Mouse (Mus musculus) adrenal gland, adult 18-20 months (tissue): ENCODE measurements at regions not wholly inside any gene's neighbourhood (a gene's known extent, or its start where the extent isn't known, plus 50 kb on each side); places are given as distances from the start of the nearest gene placed in this dataset.

Experiments used
- DNase-seq, 2 experiments: peaks; one replicate each; pipeline ENCODE4 v3.0.0; 2021 to 2022; ENCODE audit warnings: low spot score in 2 of 2

- DNase-seq = no peak
Observed at GRCm38 (mm10) chr2:159986719-159987118, 347.2 kb downstream of the Gm826 start.

- no peak for DNase-seq
Observed at GRCm38 (mm10) chr2:159981694-159982093, 352.3 kb downstream of the Gm826 start.

- no peak for DNase-seq
Observed at GRCm38 (mm10) chr2:159950369-159950768, 383.6 kb downstream of the Gm826 start.

DNA sequence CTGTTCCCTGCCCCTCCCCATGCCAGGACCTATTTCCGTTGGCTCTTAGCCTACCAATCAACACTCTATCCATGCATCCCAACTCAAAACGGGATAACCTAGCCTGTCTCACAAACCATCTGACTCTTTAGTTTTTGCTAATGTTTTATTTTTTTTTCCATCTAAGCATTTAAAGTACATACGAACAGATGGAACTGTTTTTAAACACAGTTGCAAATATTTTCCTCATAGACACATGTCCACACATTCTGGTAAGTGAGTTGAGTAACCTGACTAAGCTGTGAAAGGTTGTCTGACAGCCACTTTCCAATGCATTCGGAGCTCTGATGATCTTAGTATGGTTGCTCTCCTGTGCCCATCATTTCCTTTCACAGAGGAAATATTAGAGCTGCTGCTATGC, 384.9 kb downstream of the Gm826 start:
- DNase-seq = no peak

GRCm38 (mm10) chr2:159930744-159931143, 403.2 kb downstream of the Gm826 start:
- no peak for DNase-seq

DNA sequence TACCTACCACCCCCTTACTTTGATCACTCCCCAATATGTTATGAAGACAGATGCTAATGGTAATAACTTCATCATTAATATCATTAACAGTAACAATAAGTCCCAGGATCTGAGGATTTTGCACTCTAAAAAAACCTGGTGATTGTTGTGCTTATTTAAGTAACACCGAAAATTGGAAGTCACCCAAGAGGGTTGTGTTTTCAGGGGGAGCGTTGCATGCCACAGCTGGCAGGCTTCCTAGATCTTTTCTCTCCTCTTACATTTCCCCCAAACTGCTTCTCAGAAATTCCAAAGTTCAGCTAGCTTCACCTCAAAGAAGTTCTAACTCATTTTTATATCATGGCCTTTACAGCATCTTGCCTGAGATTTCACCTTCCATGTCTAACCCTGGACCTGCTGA, 444.3 kb downstream of the Gm826 start:
- DNase-seq = no peak

- DNase-seq = no peak
Observed at GRCm38 (mm10) chr2:159884773-159885459, 449.0 kb downstream of the Gm826 start.

GRCm38 (mm10) chr2:159866981-159867380, 467.0 kb downstream of the Gm826 start:
- no peak for DNase-seq

- no peak for DNase-seq
Observed at GRCm38 (mm10) chr2:159866391-159866790, 467.6 kb downstream of the Gm826 start.

- DNase-seq = no peak
Observed at GRCm38 (mm10) chr2:159863185-159863584, 470.8 kb downstream of the Gm826 start.

DNA sequence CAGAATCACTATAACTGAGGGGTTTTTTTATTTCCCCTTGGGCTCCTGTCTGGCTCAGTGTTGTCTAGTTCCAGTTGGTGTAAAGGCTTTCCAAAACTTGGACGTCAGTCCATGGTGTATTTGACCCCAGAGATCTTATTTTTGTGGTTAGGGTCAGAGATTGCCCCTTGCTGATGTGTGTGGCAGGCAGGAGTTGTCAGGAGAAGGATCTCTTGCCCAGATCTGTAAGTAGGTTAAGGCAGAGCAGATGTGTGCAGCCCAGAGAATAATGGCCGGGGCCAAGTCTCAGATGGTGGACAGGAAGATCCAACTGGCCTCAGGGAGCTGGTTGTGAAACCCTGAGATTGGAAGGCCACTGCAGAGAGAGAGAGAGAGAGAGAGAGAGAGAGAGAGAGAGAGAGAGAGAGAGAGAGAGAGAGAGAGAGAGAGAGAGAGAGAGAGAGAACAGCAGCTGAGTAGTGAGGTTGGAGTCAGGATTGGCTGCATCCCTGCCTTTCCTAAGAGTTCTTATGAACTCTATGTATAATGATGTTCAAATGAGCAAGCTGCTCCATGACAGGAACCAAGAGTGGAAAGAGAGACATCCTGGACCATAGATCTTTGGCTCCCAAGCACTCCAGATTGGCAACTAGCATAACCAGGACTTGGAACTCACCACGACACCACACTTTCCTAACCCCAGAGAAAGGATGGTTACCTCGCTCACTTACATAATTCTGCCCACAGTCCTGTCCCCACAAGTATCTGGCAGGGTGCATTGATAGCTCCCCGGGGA, 479.9 kb downstream of the Gm826 start:
- no peak for DNase-seq

DNA sequence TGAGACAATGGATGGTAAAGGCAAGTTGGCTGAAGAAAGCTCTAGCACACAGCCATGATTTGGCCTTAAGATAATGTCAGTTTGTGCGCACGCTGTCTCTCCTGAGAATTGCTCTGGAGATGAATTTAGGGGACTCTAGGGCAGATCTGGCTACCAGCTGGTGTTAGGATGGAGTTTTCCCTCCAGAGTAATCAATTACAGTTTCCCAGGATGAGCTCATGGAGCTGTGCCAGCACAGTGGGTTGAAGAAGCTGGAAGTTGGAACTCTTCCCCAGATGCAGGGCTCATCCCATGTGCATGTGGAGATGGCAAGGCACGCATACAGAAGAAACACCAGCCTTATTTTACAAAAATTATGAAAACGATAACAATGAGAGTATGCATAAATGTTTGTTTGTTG, 481.0 kb downstream of the Gm826 start:
- no peak for DNase-seq

DNA sequence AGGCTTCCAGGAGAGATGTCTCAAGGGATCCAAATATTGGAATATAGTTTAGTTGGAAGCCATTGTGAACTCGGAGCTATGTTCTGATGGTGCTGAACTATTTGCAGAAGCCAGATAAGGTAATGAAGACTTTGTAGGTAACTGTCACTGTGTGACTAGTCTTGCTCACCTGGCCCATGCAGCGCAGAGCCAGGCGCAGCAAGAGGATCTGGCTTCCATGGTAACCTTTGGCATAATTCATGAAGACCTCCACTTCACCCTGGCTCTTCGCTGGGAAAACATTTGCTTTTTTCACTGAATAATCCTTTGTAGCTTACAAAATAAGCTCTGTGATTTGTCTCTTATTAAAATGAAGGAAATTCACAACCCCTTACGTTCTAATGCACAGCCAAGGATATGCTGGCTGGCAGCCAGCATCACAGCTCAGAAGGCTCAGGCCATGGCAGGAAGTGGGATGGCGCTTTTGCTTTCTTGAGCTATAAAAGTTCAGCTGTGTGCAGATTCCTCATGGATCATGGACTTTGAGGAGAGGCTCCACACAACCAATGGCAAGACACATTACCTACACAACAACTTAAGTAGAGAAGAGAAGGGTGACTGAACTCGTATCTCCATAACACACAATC, 501.4 kb downstream of the Gm826 start:
- DNase-seq = no peak

DNA sequence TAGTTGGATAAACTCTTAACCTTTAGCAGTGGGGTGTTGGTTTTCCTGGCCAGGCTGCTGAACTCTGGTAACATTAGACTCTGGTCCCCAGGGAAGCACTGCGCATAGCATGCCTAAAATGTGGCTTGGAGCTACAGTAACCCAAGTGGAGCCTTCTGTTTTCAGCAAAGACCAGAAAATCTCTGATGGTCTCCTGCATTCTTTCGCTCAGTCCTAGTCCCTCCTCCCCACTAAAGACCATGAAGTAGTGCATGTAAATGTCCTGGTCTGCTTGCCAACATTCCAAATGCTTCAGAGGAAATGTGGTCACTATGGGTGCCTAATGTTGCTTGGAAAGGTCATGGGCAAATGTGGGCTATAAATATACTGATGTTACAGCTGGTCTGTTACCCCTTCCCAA, 507.5 kb downstream of the Gm826 start:
- DNase-seq = no peak

DNA sequence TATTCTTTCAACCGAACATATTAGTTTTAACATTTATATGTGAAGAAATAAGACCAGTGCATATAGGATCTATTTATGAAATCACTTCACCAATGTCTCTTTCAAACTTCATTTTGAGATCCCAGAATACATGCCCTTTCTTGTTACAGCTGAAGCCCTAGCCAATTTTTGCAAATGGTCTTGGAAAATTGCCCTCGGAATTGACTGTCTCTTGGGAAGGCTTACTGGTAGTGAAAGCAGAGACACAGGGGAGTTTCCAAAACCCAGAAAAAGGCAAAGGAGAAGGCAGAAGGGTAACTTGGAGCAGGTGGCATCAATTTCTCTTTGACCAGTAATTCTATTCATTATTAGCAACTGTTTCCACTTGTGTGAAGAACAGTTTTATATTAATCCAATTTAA, 515.4 kb downstream of the Gm826 start:
- DNase-seq = no peak

DNA sequence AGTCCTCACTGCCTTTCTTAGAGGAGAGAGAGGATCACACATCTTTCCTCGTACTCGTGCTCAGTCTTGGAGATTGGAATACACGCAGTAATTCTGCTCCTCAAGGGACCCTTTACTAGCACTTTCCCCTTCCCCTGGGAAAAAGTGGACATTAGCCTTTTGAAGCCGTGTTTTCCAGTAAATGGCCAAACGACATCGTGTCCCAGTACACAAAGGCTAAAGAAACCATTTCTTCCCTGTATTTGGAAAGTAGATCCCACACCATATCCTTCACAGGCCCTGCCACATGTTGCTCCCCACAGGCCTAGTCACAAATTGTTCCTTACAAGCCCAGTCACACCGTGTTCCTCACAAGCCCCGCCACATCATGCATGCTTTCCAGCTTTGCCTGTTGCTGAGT, 517.6 kb downstream of the Gm826 start:
- no peak for DNase-seq
